Mouse (Mus musculus): ENCODE measurements at regions not wholly inside any gene's neighbourhood (a gene's known extent, or its start where the extent isn't known, plus 50 kb on each side); places are given as distances from the start of the nearest gene placed in this dataset.
"Not testable (repeated sequence)": the region's sequence is repeated elsewhere in the genome, so short reads cannot be mapped to it uniquely, and the experiment has no call there.

DNA sequence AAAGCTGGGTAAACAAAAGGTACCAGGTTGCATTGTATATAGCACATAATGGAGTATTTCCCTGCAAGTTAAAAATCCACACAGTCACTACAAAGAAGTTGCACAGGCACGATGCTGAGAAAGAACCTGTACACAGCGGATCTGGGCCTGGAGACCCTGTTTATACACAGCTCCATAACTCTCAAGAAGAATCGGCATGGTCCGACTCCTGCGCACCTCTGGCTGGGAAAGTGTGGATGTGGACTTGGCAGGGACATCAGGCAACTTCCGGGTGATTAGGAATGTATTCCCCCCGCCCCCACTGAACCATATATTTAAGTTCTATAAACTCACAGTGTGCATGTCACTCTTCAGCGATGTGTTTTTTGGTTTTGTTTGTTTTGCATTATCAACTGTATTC is 103.3 kb downstream of the Gm15319 start:
- not testable (repeated sequence) for TF ChIP-seq CTCF (IDR thresholded peaks at IDR 0.05; ENCODE audit: borderline replicate concordance, insufficient read depth, low read depth, low read length); POLR2A (IDR thresholded peaks at IDR 0.05; ENCODE audit: borderline replicate concordance, insufficient read depth, low read length)
